Mouse (Mus musculus) forebrain, postnatal 0 days (tissue): Measurements from ENCODE around the gene Tecpr2. TPM values are rescaled to one million over a fixed set of nuclear protein-coding genes. Genes with fewer than 3 reads are reported as not detected.
A peak's percentile ranks its signal among the peaks of the same experiment; 100 is the strongest.

Source experiments
- ATAC-seq: fragments of 200-750 bp; cut with Nextera tagmentation; 2 replicates; pipeline ENCODE4 v1.8.0; 2017; ENCODE audit warnings: mild to moderate bottlenecking, moderate library complexity
- DNase-seq: peaks from one replicate; pipeline ENCODE4 v3.0.0-alpha.2; 2015
- H3K27ac ChIP-seq: fragments of 300-500 bp; sonication (generic); 2 replicates; pipeline ENCODE4 v1.5.1; 2014; ENCODE audit warnings: low read depth, mild to moderate bottlenecking, antibody characterized with exemption, low read length, moderate library complexity, mixed read lengths
- H3K27me3 ChIP-seq: fragments of 300-500 bp; sonication (generic); 2 replicates; pipeline ENCODE4 v1.6.1; 2014; ENCODE audit warnings: mild to moderate bottlenecking, low read length, mixed read lengths; ENCODE audit not compliant: insufficient read depth
- H3K36me3 ChIP-seq: fragments of 300-500 bp; sonication (generic); 2 replicates; pipeline ENCODE4 v1.6.1; 2014; ENCODE audit warnings: mild to moderate bottlenecking, moderate library complexity; ENCODE audit not compliant: insufficient read depth
- H3K4me1 ChIP-seq: fragments of 300-500 bp; sonication (generic); 2 replicates; pipeline ENCODE4 v1.6.1; 2014; ENCODE audit warnings: antibody characterized with exemption; ENCODE audit not compliant: insufficient read depth
- H3K4me2 ChIP-seq: fragments of 300-500 bp; sonication (generic); 2 replicates; pipeline ENCODE4 v1.6.1; 2014; ENCODE audit warnings: low read depth, mild to moderate bottlenecking, moderate library complexity
- H3K4me3 ChIP-seq: fragments of 300-500 bp; sonication (generic); 2 replicates; pipeline ENCODE4 v1.5.1; 2014; ENCODE audit warnings: low read depth, low read length, mixed read lengths
- H3K9ac ChIP-seq: fragments of 300-500 bp; sonication (generic); 2 replicates; pipeline ENCODE4 v1.6.1; 2014; ENCODE audit warnings: mild to moderate bottlenecking
- H3K9me3 ChIP-seq: fragments of 300-500 bp; sonication (generic); 2 replicates; pipeline ENCODE4 v1.6.1; 2016; ENCODE audit warnings: low read length
- CTCF ChIP-seq: sonication (generic); IDR thresholded peaks from 2 replicates; pipeline ENCODE4 v1.5.1; 2016; ENCODE audit warnings: antibody characterized with exemption, control low read depth, low read depth
- WGBS: fragments of 180-500 bp; shearing (Covaris S2); extraction: QIAGEN DNeasy Blood & Tissue Kit; methylation state at CpG from one replicate; pipeline ENCODE4 v1.1.7; 2014; 5-methylcytosine and 5-hydroxymethylcytosine counted together
- polyA plus RNA-seq: library from polyadenylated mRNA; unstranded; fragments of >200 nt; fragmentation: Nextera tagmentation; extraction: Ambion mirVana; gene quantifications from 2 replicates; pipeline ENCODE4 v1.2.1, GENCODE M21; 2015
- total RNA-seq: library from RNA; depleted of rRNA; stranded (reverse); fragments of >200 nt; gene quantifications from 2 replicates; pipeline ENCODE4 v1.2.3, GENCODE M21; 2014

The Tecpr2 gene
- total and polyA plus RNA-seq, 2 experiments from 2014 or later: 5.6 to 25.6 TPM

- H3K36me3 ChIP-seq: 0 out of 2 replicates have a peak, but pooled peaks cover 3% of the 10 kb centered on the region
- peak overlapping the region; percentile 90 for H3K9ac ChIP-seq
- ATAC-seq (peak; percentile 75), DNase-seq (peak; percentile 69)
- peak overlapping the region; percentile 54 for H3K27ac ChIP-seq
- H3K9me3 ChIP-seq: no peaks in the 10 kb centered on the region
- peaks cover 7% of the 10 kb centered on the region; the same call in 1 of the 2 replicates for H3K4me1 ChIP-seq
- WGBS: 2% methylated on average over 25 of the region's 25 CpGs
- peak overlapping the region; percentile 86 for H3K4me3 ChIP-seq
- H3K27me3 ChIP-seq: no peaks in the 10 kb centered on the region
- peak overlapping the region; percentile 68 for H3K4me2 ChIP-seq
- TF ChIP-seq CTCF: no peak
Measured at GRCm38 (mm10) chr12:110888606-110889005, 458 bp upstream of the Tecpr2 start.

GRCm38 (mm10) chr12:110891887-110892286 lies 2.8 kb downstream of the Tecpr2 start:
- no peak overlapping the region for H3K4me3 ChIP-seq
- no peaks in the 10 kb centered on the region for H3K27me3 ChIP-seq
- H3K27ac ChIP-seq: no peak overlapping the region
- no peaks in the 10 kb centered on the region for H3K9me3 ChIP-seq
- 0 out of 2 replicates have a peak, but pooled peaks cover 7% of the 10 kb centered on the region for H3K36me3 ChIP-seq
- H3K4me2 ChIP-seq: no peak overlapping the region
- no peak overlapping the region for H3K9ac ChIP-seq
- H3K4me1 ChIP-seq: peaks cover 7% of the 10 kb centered on the region; the same call in 1 of the 2 replicates
- ATAC-seq (no peak), DNase-seq (no peak)
- TF ChIP-seq CTCF: no peak
- WGBS: 98% methylated on average over 1 of the region's 1 CpGs

- Histone ChIP-seq H3K4me2 (no peak overlapping the region), H3K9me3 (no peaks in the 10 kb centered on the region), H3K4me3 (no peak overlapping the region), H3K9ac (no peak overlapping the region), H3K27me3 (no peaks in the 10 kb centered on the region), H3K36me3 (peaks cover 4% of the 10 kb centered on the region; the same call in 1 of the 2 replicates), H3K27ac (no peak overlapping the region), H3K4me1 (no peaks in the 10 kb centered on the region)
- ATAC-seq (no peak), DNase-seq (no peak)
- TF ChIP-seq CTCF: no peak
- 42% methylated on average over 4 of the region's 4 CpGs for WGBS
Measured at GRCm38 (mm10) chr12:110902106-110902505, 13.0 kb downstream of the Tecpr2 start.

- Histone ChIP-seq H3K36me3 (peaks cover 4% of the 10 kb centered on the region; the same call in 1 of the 2 replicates), H3K4me2 (no peak overlapping the region), H3K27ac (no peak overlapping the region), H3K4me3 (no peak overlapping the region), H3K9ac (no peak overlapping the region), H3K4me1 (no peaks in the 10 kb centered on the region), H3K27me3 (no peaks in the 10 kb centered on the region), H3K9me3 (no peaks in the 10 kb centered on the region)
- DNase-seq (no peak), ATAC-seq (no peak)
- 84% methylated on average over 2 of the region's 2 CpGs for WGBS
- TF ChIP-seq CTCF: no peak
Measured at GRCm38 (mm10) chr12:110903536-110903935, 14.5 kb downstream of the Tecpr2 start.

GRCm38 (mm10) chr12:110907845-110908244 lies 18.8 kb downstream of the Tecpr2 start:
- H3K36me3 ChIP-seq: no peaks in the 10 kb centered on the region; the same call in 1 of the 2 replicates
- no peak overlapping the region for H3K9ac ChIP-seq
- H3K9me3 ChIP-seq: no peaks in the 10 kb centered on the region
- H3K4me3 ChIP-seq: no peak overlapping the region
- ATAC-seq: no peak
- H3K27me3 ChIP-seq: no peaks in the 10 kb centered on the region
- H3K4me2 ChIP-seq: no peak overlapping the region
- no peak overlapping the region for H3K27ac ChIP-seq
- 83% methylated on average over 3 of the region's 3 CpGs for WGBS
- no peak for DNase-seq
- H3K4me1 ChIP-seq: no peaks in the 10 kb centered on the region
- no peak for TF ChIP-seq CTCF

GRCm38 (mm10) chr12:110909962-110910361 lies 20.9 kb downstream of the Tecpr2 start:
- Histone ChIP-seq H3K27me3 (no peaks in the 10 kb centered on the region), H3K36me3 (peaks cover 4% of the 10 kb centered on the region), H3K4me1 (no peaks in the 10 kb centered on the region), H3K9me3 (no peaks in the 10 kb centered on the region), H3K4me3 (no peak overlapping the region), H3K27ac (no peak overlapping the region), H3K9ac (no peak overlapping the region), H3K4me2 (no peak overlapping the region)
- WGBS: 72% methylated on average over 2 of the region's 2 CpGs
- TF ChIP-seq CTCF: no peak
- DNase-seq (no peak), ATAC-seq (no peak)

- no peak for ATAC-seq
- Histone ChIP-seq H3K9ac (no peak overlapping the region), H3K4me3 (no peak overlapping the region), H3K9me3 (no peaks in the 10 kb centered on the region), H3K27ac (no peak overlapping the region), H3K27me3 (no peaks in the 10 kb centered on the region), H3K4me2 (no peak overlapping the region), H3K4me1 (no peaks in the 10 kb centered on the region), H3K36me3 (peaks cover 39% of the 10 kb centered on the region)
- no peak for DNase-seq
- TF ChIP-seq CTCF: no peak
- WGBS: 87% methylated on average over 9 of the region's 9 CpGs
Measured at GRCm38 (mm10) chr12:110915761-110916160, 26.7 kb downstream of the Tecpr2 start.
